Mouse (Mus musculus) small intestine, adult 2 months (tissue): ENCODE results near the gene Hspa1a.

Experiments
- CTCF ChIP-seq: fragments of 200-500 bp; IDR thresholded peaks from 2 replicates; pipeline ENCODE4 v1.5.1; 2012; ENCODE audit warnings: low read depth, mild to moderate bottlenecking, control low read depth, inconsistent platforms, low read length, moderate library complexity, mixed read lengths; ENCODE audit not compliant: insufficient replicate concordance, insufficient read length; ENCODE audit errors: extremely low read depth
- POLR2A ChIP-seq: fragments of 200-500 bp; IDR thresholded peaks from 2 replicates; pipeline ENCODE4 v1.6.1; 2012; ENCODE audit warnings: low read depth, mild to moderate bottlenecking, control low read depth, inconsistent platforms, low read length, moderate library complexity

GRCm38 (mm10) chr17:34943128-34943815, 28.7 kb downstream of the Hspa1a start:
- no peak for TF ChIP-seq CTCF
- TF ChIP-seq POLR2A: no peak
